In genomic region chr2:32302952-32303351, GRCm38 (mm10) we compare ENCODE assay signal across 15 mouse cellular contexts. TPM values are rescaled to one million over a fixed set of nuclear protein-coding genes. Genes with fewer than 3 reads are reported as not detected.
DNase-seq lines count a peak whose midpoint lies in the region; ATAC-seq and TF ChIP-seq lines count a peak whose summit lies in the region.
"Had no signal": no experiment of that assay in that cellular context is flagged by ENCODE, and none has a peak within 500 bp of the region (broad histone marks: within the 10 kb centered on the region; RNA-seq: fewer than 3 reads in every experiment).

No protein-coding gene starts in this region.

- no peak overlapping the region for H3K27ac ChIP-seq in kidney, adult 2 months (ENCODE audit: insufficient read depth, low read depth, low read length)
- H3K27ac ChIP-seq in kidney, embryonic 14.5 days (ENCODE audit: low read depth, low read length): no peak overlapping the region
- no peak overlapping the region for H3K27ac ChIP-seq in midbrain, postnatal 0 days (ENCODE audit: low read depth, low read length)
- H3K27ac ChIP-seq in midbrain, embryonic 16.5 days (ENCODE audit: low read length): no peak overlapping the region
- H3K27ac ChIP-seq in olfactory bulb, adult 2 months (ENCODE audit: insufficient read depth, low read depth, low read length): no peak overlapping the region
- H3K27ac ChIP-seq: lung, embryonic 15.5 days; midbrain, embryonic 10.5 days had no signal

- WGBS in kidney, adult 2 months: 90% methylated on average over 10 of the region's 10 CpGs
- 90% methylated on average over 10 of the region's 10 CpGs for WGBS in kidney, embryonic 14.5 days
- WGBS in midbrain, postnatal 0 days: 90% methylated on average over 10 of the region's 10 CpGs
- 94% methylated on average over 9 of the region's 10 CpGs for WGBS in midbrain, embryonic 16.5 days
- WGBS in olfactory bulb, adult 2 months: 90% methylated on average over 10 of the region's 10 CpGs

- peak; percentile 28 for DNase-seq in CD4-positive, CD25-positive, alpha-beta regulatory T cell, adult 2 months (ENCODE audit: low read depth, low spot score)
- no peak for DNase-seq in kidney, adult 2 months
- no peak for DNase-seq in midbrain, postnatal 0 days (ENCODE audit: low spot score)
- DNase-seq in ovary, postnatal 10 days (ENCODE audit: low spot score): no peak
- DNase-seq: adrenal gland, postnatal 14 days; cerebellum, adult 11 months; left cerebral cortex, postnatal 4 days; right cerebral cortex, postnatal 14 days had no signal

- H3K4me3 ChIP-seq in kidney, adult 2 months (ENCODE audit: insufficient read depth, low read depth, low read length): no peak overlapping the region
- H3K4me3 ChIP-seq in kidney, embryonic 14.5 days (ENCODE audit: low read length): no peak overlapping the region
- no peak overlapping the region for H3K4me3 ChIP-seq in midbrain, postnatal 0 days (ENCODE audit: low read depth, low read length)
- H3K4me3 ChIP-seq in midbrain, embryonic 16.5 days (ENCODE audit: low read depth, low read length): no peak overlapping the region
- H3K4me3 ChIP-seq in olfactory bulb, adult 2 months (ENCODE audit: insufficient read depth, low read depth, low read length): no peak overlapping the region
- H3K4me3 ChIP-seq: lung, embryonic 15.5 days; midbrain, embryonic 10.5 days; myocyte had no signal

- H3K4me2 ChIP-seq in kidney, embryonic 14.5 days (replicated peaks; ENCODE audit: low read depth, low read length): no peak overlapping the region
- no peak overlapping the region for H3K4me2 ChIP-seq in midbrain, postnatal 0 days (ENCODE audit: low read depth, low read length, poor library complexity, severe bottlenecking)
- no peak overlapping the region for H3K4me2 ChIP-seq in midbrain, embryonic 16.5 days (ENCODE audit: low read length)
- H3K4me2 ChIP-seq: lung, embryonic 15.5 days had no signal

- peak; percentile 34 for TF ChIP-seq CTCF in kidney, adult 2 months (conservative IDR thresholded peaks at IDR 0.05; ENCODE audit: insufficient read depth, insufficient read length, low read depth, low read length)
- TF ChIP-seq CTCF in midbrain, postnatal 0 days (IDR thresholded peaks at IDR 0.05): peak; percentile 40
- 0 out of 2 replicates have a peak, but pooled peaks have one; percentile 17 for TF ChIP-seq CTCF in olfactory bulb, adult 2 months (IDR thresholded peaks at IDR 0.05; ENCODE audit: insufficient read depth, low read depth, low read length)

- H3K4me1 ChIP-seq in kidney, adult 2 months (ENCODE audit: control insufficient read depth, insufficient read depth, low read length): no peaks in the 10 kb centered on the region
- H3K4me1 ChIP-seq in kidney, embryonic 14.5 days (ENCODE audit: control insufficient read depth, insufficient read depth, low read length): no peaks in the 10 kb centered on the region
- no peaks in the 10 kb centered on the region for H3K4me1 ChIP-seq in midbrain, postnatal 0 days (ENCODE audit: insufficient read depth, low read length)
- H3K4me1 ChIP-seq in midbrain, embryonic 16.5 days (ENCODE audit: control insufficient read depth, insufficient read depth, low read length): no peaks in the 10 kb centered on the region
- H3K4me1 ChIP-seq in olfactory bulb, adult 2 months (ENCODE audit: control insufficient read depth, insufficient read depth, low read length): peaks cover 4% of the 10 kb centered on the region; the same call in 1 of the 2 replicates
- H3K4me1 ChIP-seq: lung, embryonic 15.5 days; midbrain, embryonic 10.5 days had no signal

- no peak for TF ChIP-seq POLR2A in kidney, adult 2 months (IDR thresholded peaks at IDR 0.05; ENCODE audit: low read depth, low read length)
- TF ChIP-seq POLR2A in olfactory bulb, adult 2 months (IDR thresholded peaks at IDR 0.05; ENCODE audit: insufficient read depth, low read depth, low read length): no peak

- H3K9ac ChIP-seq in kidney, embryonic 14.5 days (ENCODE audit: low read depth, low read length): no peak overlapping the region
- H3K9ac ChIP-seq in midbrain, postnatal 0 days (replicated peaks; ENCODE audit: low read length, poor library complexity, severe bottlenecking): no peak overlapping the region
- no peak overlapping the region for H3K9ac ChIP-seq in midbrain, embryonic 16.5 days (ENCODE audit: low read depth, low read length)
- H3K9ac ChIP-seq: lung, embryonic 15.5 days had no signal

- H3K36me3 ChIP-seq in kidney, adult 2 months (ENCODE audit: control insufficient read depth, insufficient read depth, low read length): no peaks in the 10 kb centered on the region
- H3K36me3 ChIP-seq in kidney, embryonic 14.5 days (ENCODE audit: control insufficient read depth, insufficient read depth, low read length): peaks cover 95% of the 10 kb centered on the region
- peaks cover 78% of the 10 kb centered on the region for H3K36me3 ChIP-seq in midbrain, postnatal 0 days (ENCODE audit: insufficient read depth, low read length)
- H3K36me3 ChIP-seq in midbrain, embryonic 16.5 days (ENCODE audit: control insufficient read depth, insufficient read depth, low read length): peaks cover 50% of the 10 kb centered on the region

- no peaks in the 10 kb centered on the region for H3K27me3 ChIP-seq in kidney, adult 2 months (replicated peaks; ENCODE audit: control insufficient read depth, insufficient read depth, low read length)
- H3K27me3 ChIP-seq in kidney, embryonic 14.5 days (ENCODE audit: control insufficient read depth, insufficient read depth, low read length): no peaks in the 10 kb centered on the region
- H3K27me3 ChIP-seq in midbrain, postnatal 0 days (ENCODE audit: insufficient read depth, low read length): no peaks in the 10 kb centered on the region
- H3K27me3 ChIP-seq in midbrain, embryonic 16.5 days (ENCODE audit: control insufficient read depth, insufficient read depth, low read depth, low read length): no peaks in the 10 kb centered on the region
- H3K27me3 ChIP-seq: lung, embryonic 15.5 days had no signal

- no peak for ATAC-seq in CD4-positive, CD25-positive, alpha-beta regulatory T cell, adult 4 months
- ATAC-seq in kidney, embryonic 14.5 days (ENCODE audit: low FRiP score, low TSS enrichment): no peak
- no peak for ATAC-seq in midbrain, postnatal 0 days (ENCODE audit: low FRiP score)
- no peak for ATAC-seq in midbrain, embryonic 16.5 days

- no peaks in the 10 kb centered on the region for H3K9me3 ChIP-seq in kidney, embryonic 14.5 days (ENCODE audit: control insufficient read depth, low read length)
- H3K9me3 ChIP-seq in midbrain, postnatal 0 days (ENCODE audit: low read length): no peaks in the 10 kb centered on the region
- H3K9me3 ChIP-seq in midbrain, embryonic 16.5 days (replicated peaks; ENCODE audit: control insufficient read depth, low read length, poor library complexity, severe bottlenecking): no peaks in the 10 kb centered on the region
- H3K9me3 ChIP-seq: lung, embryonic 15.5 days; midbrain, embryonic 10.5 days had no signal

RNA-seq across cellular contexts. Expression of gene Swi5, which starts 15.1 kb away (rescaled TPM):
- 100 to 1,000 TPM; 162 to 183 TPM for polyA plus RNA-seq in CD4-positive, CD25-positive, alpha-beta regulatory T cell, adult 4 months (2017; shearing (Covaris generic))
- 191 and 242 TPM in 2 replicates for polyA plus RNA-seq in kidney, adult 2 months (2012; rRNA removed)
- 142 and 529 TPM in 2 replicates for polyA plus RNA-seq in kidney, embryonic 14.5 days (2014; fragmentation: Nextera tagmentation; extraction: Ambion mirVana)
- total RNA-seq in midbrain, postnatal 0 days (2014; rRNA removed): 292 and 375 TPM in 2 replicates
- polyA plus RNA-seq in midbrain, postnatal 0 days (2015; fragmentation: Nextera tagmentation; extraction: Ambion mirVana): 463 and 486 TPM in 2 replicates
- 392 and 415 TPM in 2 replicates for polyA plus RNA-seq in midbrain, embryonic 16.5 days (2015; fragmentation: Nextera tagmentation; extraction: Ambion mirVana)
- not detected in 2 replicates for polyA plus RNA-seq in olfactory bulb, adult 2 months (2012; ENCODE audit: insufficient read depth, insufficient read length, low replicate concordance, missing spikeins)

RNA-seq across cellular contexts. Expression of gene Golga2, which starts 15.8 kb away (rescaled TPM):
- 10 to 100 TPM; 18.1 to 21.3 TPM for polyA plus RNA-seq in CD4-positive, CD25-positive, alpha-beta regulatory T cell, adult 4 months (2017; shearing (Covaris generic))
- polyA plus RNA-seq in kidney, adult 2 months (2012; rRNA removed): 30.8 and 31.2 TPM in 2 replicates
- 12.4 and 21.3 TPM in 2 replicates for polyA plus RNA-seq in kidney, embryonic 14.5 days (2014; fragmentation: Nextera tagmentation; extraction: Ambion mirVana)
- 57.4 and 68.8 TPM in 2 replicates for total RNA-seq in midbrain, postnatal 0 days (2014; rRNA removed)
- 27.7 and 30.1 TPM in 2 replicates for polyA plus RNA-seq in midbrain, postnatal 0 days (2015; fragmentation: Nextera tagmentation; extraction: Ambion mirVana)
- polyA plus RNA-seq in midbrain, embryonic 16.5 days (2015; fragmentation: Nextera tagmentation; extraction: Ambion mirVana): 31.8 and 35.7 TPM in 2 replicates
- polyA plus RNA-seq in olfactory bulb, adult 2 months (2012; ENCODE audit: insufficient read depth, insufficient read length, low replicate concordance, missing spikeins): 105 TPM in 1 of 2 replicates, not detected in the other

RNA-seq across cellular contexts. Expression of gene Uck1, which starts 43.0 kb away (rescaled TPM):
- polyA plus RNA-seq in CD4-positive, CD25-positive, alpha-beta regulatory T cell, adult 4 months (2017; shearing (Covaris generic)): 10 to 100 TPM; 33.3 to 42.0 TPM
- polyA plus RNA-seq in kidney, adult 2 months (2012; rRNA removed): 134 and 147 TPM in 2 replicates
- polyA plus RNA-seq in kidney, embryonic 14.5 days (2014; fragmentation: Nextera tagmentation; extraction: Ambion mirVana): 64.1 and 64.3 TPM in 2 replicates
- 138 and 142 TPM in 2 replicates for total RNA-seq in midbrain, postnatal 0 days (2014; rRNA removed)
- polyA plus RNA-seq in midbrain, postnatal 0 days (2015; fragmentation: Nextera tagmentation; extraction: Ambion mirVana): 110 and 121 TPM in 2 replicates
- 101 and 107 TPM in 2 replicates for polyA plus RNA-seq in midbrain, embryonic 16.5 days (2015; fragmentation: Nextera tagmentation; extraction: Ambion mirVana)
- not detected in 2 replicates for polyA plus RNA-seq in olfactory bulb, adult 2 months (2012; ENCODE audit: insufficient read depth, insufficient read length, low replicate concordance, missing spikeins)

RNA-seq across cellular contexts. Expression of gene Ciz1, which starts 49.2 kb away (rescaled TPM):
- polyA plus RNA-seq in CD4-positive, CD25-positive, alpha-beta regulatory T cell, adult 4 months (2017; shearing (Covaris generic)): 100 to 1,000 TPM in 1 of 2 experiments, 10 to 100 TPM in 1; 58.7 to 103 TPM
- polyA plus RNA-seq in kidney, adult 2 months (2012; rRNA removed): 130 and 131 TPM in 2 replicates
- 36.2 and 50.3 TPM in 2 replicates for polyA plus RNA-seq in kidney, embryonic 14.5 days (2014; fragmentation: Nextera tagmentation; extraction: Ambion mirVana)
- 63.7 and 81.8 TPM in 2 replicates for total RNA-seq in midbrain, postnatal 0 days (2014; rRNA removed)
- 47.3 and 48.8 TPM in 2 replicates for polyA plus RNA-seq in midbrain, postnatal 0 days (2015; fragmentation: Nextera tagmentation; extraction: Ambion mirVana)
- 56.3 and 58.7 TPM in 2 replicates for polyA plus RNA-seq in midbrain, embryonic 16.5 days (2015; fragmentation: Nextera tagmentation; extraction: Ambion mirVana)
- not detected in 2 replicates for polyA plus RNA-seq in olfactory bulb, adult 2 months (2012; ENCODE audit: insufficient read depth, insufficient read length, low replicate concordance, missing spikeins)

RNA-seq across cellular contexts. Expression of gene Dnm1, which starts 50.2 kb away (rescaled TPM):
- not detected for polyA plus RNA-seq in CD4-positive, CD25-positive, alpha-beta regulatory T cell, adult 4 months (2017; shearing (Covaris generic))
- polyA plus RNA-seq in kidney, adult 2 months (2012; rRNA removed): 8.3 and 12.6 TPM in 2 replicates
- 8.4 and 11.5 TPM in 2 replicates for polyA plus RNA-seq in kidney, embryonic 14.5 days (2014; fragmentation: Nextera tagmentation; extraction: Ambion mirVana)
- total RNA-seq in midbrain, postnatal 0 days (2014; rRNA removed): 170 and 186 TPM in 2 replicates
- polyA plus RNA-seq in midbrain, postnatal 0 days (2015; fragmentation: Nextera tagmentation; extraction: Ambion mirVana): 105 and 107 TPM in 2 replicates
- polyA plus RNA-seq in midbrain, embryonic 16.5 days (2015; fragmentation: Nextera tagmentation; extraction: Ambion mirVana): 55.1 and 66.3 TPM in 2 replicates
- 153 TPM in 1 of 2 replicates, not detected in the other for polyA plus RNA-seq in olfactory bulb, adult 2 months (2012; ENCODE audit: insufficient read depth, insufficient read length, low replicate concordance, missing spikeins)

Comparison
In these comparisons a context has a peak if more than half of its experiments do, and no peak if none do; other contexts are left out.
1. RNA of gene Uck1, which starts 43.0 kb away (polyA plus RNA-seq): 134 to 147 TPM in kidney, adult 2 months, 110 to 121 TPM in midbrain, postnatal 0 days, 101 to 107 TPM in midbrain, embryonic 16.5 days, 64.1 to 64.3 TPM in kidney, embryonic 14.5 days and 33.3 to 42.0 TPM in CD4-positive, CD25-positive, alpha-beta regulatory T cell, adult 4 months; not detected in olfactory bulb, adult 2 months; every median in the first group is over 10 times any median in the second.
2. Peak in every context shown above with its lines, with median percentiles within 50 percentile points of each other: CTCF ChIP-seq.